Mouse (Mus musculus) brain, embryonic 14.5 days (tissue): Measurements from ENCODE around the gene Kcnj10.

Source experiments
- CTCF ChIP-seq: fragments of 200-500 bp; IDR thresholded peaks from 2 replicates; pipeline ENCODE4 v1.5.1; 2012; ENCODE audit warnings: inconsistent platforms, mild to moderate bottlenecking, moderate library complexity, borderline replicate concordance; ENCODE audit not compliant: insufficient read depth, insufficient read length; ENCODE audit errors: extremely low read depth
- POLR2A ChIP-seq: fragments of 200-500 bp; IDR thresholded peaks from 2 replicates; pipeline ENCODE4 v1.6.1; 2012; ENCODE audit warnings: mild to moderate bottlenecking, inconsistent platforms, borderline replicate concordance; ENCODE audit not compliant: poor library complexity, insufficient read depth, insufficient read length, severe bottlenecking; ENCODE audit errors: extremely low read depth

DNA sequence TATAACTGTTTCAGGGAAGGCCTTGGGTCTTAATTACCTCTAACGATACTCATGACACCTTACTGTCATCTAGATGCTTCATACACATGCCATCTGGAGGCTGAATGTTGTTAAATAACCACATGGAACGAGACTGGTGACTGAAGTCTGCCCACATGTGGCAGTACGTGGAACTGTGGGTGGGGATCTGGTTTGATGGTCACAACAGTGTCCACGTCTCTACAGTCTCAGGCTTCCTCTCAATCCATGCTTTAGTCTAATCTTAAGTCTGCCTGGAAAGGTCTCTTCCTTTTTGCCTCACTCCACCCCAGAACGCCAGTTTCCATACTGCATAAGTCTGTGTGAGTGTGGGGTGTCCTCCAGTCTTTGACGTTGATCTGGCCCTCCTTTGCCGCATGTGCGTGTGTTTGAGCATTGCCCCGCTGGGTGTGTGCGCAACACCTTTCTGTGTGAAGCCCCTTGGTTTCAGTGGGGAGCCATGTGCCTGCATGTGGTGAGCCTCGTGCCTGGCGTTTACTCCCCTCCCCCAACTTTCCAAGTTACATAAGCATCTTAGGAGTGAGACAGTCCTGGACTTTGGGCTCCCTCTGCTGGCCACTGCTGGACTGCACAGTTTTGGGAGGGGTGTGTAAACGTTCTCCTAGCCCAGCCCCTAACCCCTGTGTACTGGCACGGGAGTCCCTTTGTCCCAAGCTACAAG, 31.2 kb upstream of the Kcnj10 start:
- TF ChIP-seq POLR2A (no peak), CTCF (peak; percentile 96)
